Mouse (Mus musculus) lung, postnatal 4 days (tissue): Measurements from ENCODE around the gene Dao.
A peak's percentile ranks its signal among the peaks of the same experiment; 100 is the strongest.

ENCODE experiments used
- DNase-seq, 2 experiments: peaks; one replicate each; pipeline ENCODE4 v3.0.0; 2021

Dao gene

DNA sequence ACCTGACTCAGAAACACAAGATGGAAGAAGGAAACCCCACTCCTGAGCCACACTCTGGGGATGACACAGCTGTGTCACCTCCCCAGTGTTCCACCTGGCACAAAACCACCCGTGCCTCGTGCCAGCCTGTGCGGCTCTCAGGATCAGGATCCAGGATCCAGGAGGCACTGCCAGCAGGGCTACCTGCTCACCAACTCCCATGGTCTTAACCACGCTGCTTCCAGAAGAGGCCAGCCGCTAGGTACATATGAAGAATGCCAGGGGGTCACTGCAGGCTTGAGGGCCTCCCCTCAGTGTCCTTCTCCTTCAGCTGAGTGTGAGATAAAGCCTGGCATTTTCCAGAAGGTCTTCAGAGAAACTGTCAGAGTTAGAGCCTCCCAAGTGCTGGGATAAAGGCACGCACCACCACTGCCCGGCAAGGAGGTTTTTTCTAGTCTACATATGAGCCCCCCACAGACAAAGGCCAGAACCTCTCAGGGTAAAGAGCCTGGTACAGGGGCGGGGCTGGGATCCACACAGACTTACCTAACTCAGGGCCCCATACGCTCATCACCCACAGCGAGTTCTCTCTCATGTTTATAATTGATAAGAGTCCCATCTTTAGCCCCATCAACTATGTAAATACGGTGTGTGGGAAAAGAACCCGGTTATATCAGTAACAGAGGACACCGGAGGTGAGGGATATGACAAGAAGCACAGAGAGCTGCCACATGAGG, 19.3 kb upstream of the Dao start:
- no peak for DNase-seq

DNA sequence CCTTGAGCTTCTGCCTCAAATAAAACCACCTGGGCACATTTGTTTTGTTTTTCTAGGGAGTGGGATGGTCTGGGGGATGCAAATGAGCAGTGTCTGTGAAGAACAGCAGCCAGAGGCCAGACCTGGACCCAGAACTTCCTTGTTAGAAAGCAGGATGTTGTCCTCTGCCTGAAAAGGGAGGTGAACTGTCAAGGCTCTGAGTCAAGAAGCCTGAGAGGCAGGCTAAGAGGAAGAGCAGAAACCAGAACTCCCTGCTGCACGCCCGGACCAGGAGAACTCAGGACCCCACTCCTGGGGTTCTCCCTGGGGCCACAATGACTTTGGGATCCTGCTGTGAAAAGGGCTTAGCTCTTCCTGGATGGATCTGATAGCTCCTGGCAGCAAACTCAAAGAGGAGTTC, 17.8 kb upstream of the Dao start:
- no peak for DNase-seq

DNA sequence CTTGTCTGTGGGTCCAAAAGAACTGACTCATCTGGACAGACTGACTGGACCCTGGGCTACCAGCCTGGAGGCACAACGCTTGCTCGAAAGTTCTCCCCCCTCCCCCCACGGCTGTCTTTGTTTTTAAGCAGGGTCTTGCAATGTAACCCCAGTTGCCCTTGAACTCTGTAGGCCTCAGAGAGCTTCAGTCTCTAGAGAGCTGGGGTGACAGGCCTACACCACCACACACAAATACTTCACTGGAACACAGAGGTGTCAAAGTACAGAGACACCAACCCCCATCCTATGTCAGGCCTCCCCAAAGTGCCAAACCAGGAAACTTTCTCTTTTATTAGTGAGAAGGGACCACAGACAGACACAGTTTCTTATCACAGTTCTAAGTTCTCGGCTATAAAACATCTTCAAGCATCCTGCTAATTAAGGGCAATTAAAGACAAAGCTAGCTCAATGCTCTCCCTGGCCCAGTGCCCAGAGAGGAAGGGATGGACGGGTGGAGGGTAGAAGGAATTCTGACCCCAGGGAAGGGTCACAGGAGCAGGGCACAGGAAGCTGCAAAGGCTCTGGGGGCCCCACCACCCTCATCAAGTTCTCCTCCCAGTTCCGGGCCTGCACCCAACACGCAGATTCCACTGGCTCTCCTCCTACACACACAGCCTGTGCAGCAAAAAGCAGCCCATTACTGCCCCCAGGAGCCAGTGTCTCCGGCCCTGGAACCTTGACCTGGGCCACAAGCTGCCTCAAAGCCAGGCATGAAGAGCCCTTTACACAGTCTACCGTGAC, 17.1 kb upstream of the Dao start:
- peak; percentile 62 to 82 for DNase-seq

DNA sequence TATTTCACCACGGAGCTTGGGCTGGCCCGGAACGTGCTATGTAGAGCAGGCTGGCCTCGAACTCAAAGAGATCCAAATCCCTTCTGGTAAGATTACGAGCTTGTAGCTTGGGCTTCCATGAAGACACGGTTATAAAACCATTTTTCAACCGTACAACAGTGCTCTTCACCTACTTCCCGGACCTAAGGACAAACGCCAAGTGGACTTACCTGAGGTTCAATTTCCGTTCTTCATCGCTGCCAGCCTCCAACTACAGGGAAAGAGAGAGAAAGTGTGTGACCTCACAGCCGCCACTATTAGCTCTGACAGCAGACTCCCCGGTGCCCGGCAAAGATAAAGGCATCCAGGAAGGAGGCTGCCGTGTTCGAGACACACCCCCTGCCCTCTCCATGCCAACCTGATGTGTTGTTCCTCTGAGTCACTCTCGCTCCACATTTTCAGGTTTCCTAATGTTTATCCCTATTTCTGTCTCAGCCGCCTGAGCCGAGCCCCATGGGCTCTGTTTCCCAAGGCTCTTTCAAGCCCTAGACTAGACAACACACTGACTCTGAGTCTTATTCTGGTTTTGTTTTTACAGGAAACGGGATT, 14.0 kb upstream of the Dao start:
- DNase-seq, result peak; percentile 27 to 52

DNA sequence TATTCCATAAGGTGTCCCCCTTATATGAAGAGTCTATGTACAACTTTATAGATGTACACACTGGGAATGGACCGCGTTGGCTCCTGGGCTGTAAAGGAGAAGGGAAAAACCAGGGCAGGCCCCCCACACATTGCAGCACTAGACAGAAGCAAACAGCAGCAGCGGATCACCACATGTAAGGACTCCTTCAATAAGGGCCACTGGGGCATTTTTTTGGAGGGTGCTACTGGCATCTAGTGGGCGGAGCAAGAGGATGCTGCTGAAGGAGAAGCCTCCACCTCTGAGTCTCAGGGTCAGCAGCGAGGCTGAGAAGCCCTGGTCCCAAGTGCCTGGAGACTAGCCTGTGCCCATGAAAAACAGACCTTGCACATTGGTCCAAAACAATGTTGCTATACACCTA, 12.9 kb upstream of the Dao start:
- DNase-seq, result no peak

DNA sequence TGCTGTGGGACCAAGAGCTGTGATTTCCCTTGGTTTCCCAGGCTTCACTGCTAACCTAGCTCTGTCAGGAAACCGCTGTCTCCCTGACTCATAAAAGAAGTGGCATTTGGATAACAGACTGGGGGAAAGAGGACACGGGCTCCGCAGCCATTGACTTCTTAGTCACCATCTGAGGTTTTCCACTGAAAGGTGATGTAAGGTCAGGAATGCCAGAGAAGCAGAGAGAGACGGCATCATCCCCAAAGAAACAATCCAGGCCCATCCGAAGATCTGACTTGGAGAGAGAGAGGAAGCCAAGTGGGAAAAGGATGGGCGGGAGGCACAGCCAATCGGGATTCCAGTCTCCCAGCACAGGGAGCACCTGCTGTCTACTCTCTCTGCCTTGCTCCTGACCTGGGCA, 12.4 kb upstream of the Dao start:
- DNase-seq, result no peak

DNA sequence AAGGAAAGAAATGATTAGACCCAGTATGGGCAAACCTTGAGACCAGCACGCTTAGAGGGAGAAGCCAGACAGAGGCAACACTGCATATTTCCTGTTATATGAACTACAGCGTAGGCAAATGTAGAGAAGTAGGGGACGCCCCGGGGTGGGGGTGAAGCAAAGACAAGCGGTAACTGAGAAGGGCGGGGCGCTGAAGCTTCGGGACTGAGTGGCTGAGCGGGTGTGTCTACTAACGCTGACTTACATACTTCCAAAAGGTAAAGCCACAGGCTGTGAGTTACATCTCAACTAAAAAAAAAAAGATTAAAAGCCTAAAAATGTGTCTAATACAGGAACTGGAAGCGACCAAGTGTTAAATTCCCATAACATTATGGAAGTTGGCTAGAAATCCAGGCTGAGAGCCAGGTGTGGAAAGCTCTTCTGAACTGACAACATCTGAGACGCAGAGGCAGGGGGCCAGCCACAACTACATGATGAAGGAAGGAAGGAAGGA, 11.1 kb upstream of the Dao start:
- DNase-seq, result peak; percentile 80 to 84

DNA sequence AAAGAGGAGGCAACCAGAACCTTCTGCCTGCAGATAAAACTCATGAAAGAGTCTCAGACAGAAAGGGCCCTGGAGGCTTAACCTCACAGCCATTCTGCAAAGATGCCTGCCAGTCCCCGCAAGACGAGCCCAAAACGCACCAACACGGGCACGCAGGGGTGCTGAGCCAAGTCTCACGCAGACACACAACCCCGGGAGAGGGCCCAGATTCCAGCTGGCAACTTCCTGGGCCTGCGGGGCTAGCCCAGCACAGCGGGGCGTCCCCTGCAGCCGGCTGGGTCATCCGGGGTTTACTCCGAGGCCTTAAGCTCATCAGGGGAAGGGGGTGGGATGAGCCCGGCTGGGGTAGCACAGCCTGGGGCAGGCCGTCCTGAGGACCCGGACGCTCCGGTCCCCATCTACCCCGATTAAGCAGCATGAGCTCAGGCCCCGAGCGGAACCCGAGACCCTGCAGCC, 10.4 kb upstream of the Dao start:
- peak; percentile 59 to 72 for DNase-seq

DNA sequence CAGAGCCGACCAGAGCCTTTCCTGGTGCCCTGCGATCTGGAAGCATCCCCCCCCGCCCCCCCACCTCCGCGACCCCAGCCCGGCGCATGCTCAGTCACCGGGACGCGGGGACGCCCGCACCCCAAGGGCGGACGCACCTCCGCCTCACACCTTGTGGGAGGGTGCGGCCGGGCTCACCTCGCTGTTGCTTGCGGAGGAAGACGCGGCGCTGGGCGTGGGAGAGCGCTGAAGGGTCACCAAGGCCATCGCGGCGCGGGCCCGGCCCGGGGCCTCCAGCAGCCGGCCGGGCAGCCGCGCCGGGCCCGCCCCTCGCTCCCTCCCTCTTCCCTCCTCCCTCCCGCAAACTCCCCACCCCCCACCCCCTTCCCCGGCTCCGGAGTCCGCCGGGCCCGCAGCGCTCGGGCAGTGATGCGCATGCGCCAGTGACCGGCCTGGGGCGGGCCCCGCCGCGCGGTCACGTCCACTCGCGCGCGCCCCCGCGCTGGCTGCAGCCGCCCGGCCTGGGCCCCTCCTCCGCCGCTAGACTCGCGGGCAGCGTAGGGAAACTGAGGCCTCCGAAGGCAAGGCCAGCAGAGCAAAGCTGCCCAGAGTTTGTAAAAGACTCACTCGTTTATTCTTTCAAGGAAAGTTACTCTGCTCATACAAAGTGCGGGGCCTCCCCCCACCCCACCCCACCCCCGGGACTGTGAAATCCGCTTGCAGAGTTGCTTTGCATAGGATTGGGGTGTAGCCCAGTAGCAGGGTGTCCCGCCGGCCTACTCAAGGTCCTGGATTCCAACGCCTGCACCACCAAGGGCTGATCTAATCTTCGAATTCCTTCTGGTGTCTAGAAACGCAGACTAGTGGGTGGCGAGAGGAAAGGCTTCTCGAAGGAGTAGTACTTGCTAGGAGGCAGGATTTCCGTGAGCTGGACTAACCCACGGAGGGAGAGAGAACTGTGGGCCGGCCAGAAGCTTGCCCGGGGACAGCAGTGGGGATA, 9.7 kb upstream of the Dao start, which contains the start of gene Ssh1:
Gene Ssh1 (minus strand): TSS at position 408 of the 979 bp plus-strand sequence.
- DNase-seq, result peak; percentile 93 to 96

DNA sequence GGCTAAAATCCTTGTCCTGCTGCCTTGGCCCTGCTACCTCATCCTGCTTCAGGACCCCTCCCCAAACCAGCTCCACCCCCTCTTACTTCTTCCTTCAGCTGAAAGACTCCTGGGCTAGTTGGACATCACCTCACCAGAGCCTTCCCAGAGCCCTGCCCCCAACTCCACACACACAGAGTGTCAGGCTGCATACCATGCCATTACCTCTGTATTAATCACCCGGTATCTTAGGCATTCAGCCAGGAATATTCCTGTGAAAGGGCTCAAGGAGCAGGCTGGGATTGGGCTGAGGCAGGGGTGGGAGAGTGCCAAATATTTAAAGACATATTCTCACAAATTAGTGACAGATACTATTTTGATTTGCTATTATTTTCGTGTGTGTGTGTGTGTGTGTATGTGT, 7.0 kb upstream of the Dao start:
- DNase-seq, result no peak

DNA sequence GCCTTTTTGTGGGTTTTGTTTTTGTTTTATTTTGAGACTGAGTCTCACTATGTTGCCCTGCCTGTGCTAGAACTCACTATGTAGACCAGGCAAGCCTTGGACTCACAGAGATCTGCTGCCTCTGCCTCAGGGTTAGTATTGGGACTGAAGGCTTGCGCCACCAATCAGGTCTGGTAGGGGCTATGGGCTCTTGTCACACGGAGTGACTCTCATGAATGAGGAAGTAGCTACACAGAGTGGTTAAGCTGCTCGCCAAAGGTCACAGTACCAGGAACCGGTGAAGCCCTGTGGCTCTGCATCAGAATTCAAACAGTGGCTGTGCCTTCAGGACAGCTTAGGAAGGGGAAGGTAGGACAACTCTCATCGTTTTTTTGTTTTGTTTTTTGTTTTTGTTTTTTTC, 4.1 kb upstream of the Dao start:
- DNase-seq, result peak; percentile 47 to 52

DNA sequence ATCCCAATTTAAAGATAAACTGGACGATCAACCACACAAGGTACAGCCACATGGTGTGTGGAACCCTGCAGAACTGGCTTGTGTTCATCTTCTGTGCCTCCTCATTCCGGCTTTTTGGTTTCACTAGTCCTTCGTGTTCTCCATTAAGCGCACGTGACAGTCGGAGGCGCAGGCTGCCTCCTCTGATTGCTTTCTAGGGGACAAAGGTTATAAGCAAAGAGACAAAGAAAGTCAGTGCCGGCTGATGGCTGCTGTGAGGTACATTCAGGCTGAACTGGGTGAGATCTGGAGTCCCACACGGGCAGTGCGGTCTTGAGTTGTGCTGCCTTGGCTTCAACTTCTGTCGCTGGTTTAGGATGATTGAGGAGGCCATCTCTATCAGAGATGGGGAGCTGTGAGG, 1.1 kb downstream of the Dao start:
- DNase-seq, result no peak

DNA sequence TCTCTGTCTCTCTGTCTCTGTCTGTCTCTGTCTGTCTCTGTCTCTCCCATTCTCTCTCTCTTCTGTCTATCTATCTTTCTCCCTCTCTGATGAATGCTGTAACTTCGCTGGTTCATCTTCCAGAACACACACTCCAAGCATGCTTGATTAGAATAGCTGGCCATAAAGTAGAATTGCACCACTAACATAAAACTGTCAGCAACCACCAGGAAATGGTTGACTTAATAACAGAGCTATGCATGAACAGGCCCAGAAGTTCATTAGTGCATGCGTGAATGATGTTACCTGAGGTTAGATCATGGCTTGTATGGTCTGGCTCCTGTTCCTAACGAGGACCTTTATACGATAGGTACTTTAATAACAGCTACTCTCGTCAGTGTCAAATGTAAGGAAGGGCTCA, 1.6 kb downstream of the Dao start:
- no peak for DNase-seq

DNA sequence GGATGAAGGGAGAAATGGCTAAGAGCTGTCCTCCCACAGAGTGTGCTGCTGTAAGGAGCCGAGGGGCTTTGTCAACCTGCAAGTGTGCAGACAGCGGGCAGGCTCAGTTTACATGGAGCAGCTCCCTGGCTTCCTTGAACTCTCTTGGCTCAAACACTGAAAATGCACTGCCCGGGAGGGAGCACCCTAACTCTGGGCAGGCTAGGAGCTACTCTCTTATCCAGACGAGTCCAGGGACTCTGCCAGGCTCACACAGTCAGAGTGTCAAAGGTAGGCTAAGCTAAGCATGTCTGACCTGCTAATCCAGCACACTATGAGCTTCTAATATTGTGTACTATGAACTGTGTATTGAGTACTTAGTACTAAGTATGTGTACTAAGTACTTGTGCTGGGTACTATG, 3.5 kb downstream of the Dao start:
- DNase-seq, result no peak

DNA sequence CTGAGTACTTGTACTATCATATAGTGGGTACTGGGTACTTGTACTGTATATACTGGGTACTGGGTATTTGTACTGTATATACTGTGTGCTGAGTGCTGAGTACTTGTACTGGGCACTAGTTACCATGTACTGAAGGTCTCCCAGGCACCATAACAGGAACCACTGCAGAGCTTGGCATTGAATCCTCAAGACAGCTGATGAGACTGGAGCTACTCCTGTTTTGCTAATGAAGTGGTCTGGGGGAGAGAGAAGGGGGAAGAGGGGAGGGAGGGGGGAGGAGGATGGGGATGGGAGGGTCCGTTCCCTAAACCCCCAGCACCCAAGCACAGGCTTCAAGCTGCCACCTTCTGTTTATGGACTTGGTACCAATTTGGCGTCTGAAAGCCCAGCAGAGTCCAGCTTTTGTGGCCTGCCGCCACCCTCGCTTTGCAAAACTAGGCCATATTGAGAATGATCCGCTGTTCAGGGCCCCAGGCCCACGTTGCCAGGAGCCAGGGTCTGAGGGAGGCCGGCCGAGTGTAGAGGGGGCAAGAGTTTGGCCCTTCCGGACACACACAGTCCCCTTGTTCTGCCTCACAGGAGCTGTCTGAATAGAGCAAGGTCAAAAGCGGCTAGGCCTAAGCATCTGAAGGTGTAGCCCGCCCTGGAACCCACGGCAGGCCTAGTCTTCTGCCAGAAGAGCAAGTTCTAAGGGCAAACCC, 4.4 kb downstream of the Dao start:
- DNase-seq, result no peak

DNA sequence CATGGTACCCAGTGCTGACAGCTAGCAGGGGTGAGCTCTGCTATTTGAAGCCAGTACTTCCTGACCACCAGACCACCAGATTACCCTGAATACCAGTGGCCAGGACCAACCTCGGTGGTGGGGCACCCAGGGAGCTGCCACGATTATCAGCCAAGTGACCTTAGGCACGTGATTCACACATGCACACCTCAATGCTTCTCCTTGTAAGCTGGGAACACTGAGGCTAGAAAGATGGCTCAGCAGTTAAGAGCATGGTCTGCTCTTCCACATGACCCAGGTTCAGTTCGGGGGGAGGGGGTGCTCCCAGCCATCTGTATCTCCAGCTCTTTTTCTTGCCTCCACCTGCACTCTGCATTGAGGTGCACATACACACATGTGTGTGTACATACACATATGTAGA, 5.5 kb downstream of the Dao start:
- no peak for DNase-seq

DNA sequence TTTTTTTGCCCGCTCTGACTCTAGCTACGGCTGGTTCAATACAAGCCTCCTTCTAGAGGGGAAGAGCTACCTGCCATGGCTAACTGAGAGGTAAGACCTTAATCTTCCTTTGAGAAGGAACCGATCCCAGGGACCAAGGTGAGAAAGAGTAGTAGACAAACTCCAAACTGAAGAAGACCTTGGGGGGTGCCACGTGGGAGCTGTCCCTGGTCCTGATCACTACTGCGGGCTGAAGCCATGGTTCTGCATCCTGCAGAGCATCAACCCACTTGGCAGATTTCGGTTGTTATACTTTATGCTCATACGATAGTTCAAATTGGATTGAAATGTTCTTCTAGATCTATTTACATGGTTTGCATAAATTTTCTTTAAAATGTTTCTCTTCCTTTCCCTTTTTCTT, 11.6 kb downstream of the Dao start:
- no peak for DNase-seq

DNA sequence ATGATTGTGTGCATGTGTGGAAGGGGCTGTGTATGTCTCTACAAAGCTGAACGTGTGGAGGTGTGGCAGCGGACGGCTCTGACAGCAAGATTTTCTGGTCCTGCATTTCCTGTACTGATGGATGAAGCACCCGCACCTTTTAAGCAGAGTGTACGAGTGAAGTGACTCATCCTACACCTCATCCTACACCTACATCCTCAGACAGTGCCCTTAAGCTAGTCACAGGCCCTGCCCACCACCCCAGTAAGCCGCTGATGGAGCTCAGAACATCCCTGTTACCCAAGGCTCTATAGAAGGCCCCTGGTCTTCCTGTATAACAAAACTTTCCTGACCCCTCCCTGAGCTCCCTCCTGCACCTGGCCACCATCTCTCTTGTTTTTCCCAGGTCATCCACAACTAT, 20.9 kb downstream of the Dao start:
- no peak for DNase-seq

DNA sequence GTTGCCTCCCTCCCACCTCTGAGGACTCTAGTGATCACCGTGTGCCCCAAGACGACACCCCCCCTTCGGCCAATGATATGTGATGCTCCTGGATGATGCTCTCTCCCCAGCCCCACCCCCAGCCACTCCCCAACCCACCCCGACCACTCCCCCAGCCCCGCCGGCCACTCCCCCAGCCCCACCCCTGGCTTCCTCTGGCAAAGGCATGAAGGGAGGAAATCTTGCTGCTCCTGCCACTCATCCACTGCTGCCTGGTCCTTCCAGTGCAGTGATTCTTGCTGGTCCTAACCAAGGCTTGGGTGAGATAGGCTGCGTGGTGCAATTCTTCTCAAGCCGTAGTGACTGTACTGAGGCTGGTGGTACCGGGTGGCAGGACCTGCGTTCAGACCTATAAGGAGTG, 21.4 kb downstream of the Dao start:
- DNase-seq, result no peak

DNA sequence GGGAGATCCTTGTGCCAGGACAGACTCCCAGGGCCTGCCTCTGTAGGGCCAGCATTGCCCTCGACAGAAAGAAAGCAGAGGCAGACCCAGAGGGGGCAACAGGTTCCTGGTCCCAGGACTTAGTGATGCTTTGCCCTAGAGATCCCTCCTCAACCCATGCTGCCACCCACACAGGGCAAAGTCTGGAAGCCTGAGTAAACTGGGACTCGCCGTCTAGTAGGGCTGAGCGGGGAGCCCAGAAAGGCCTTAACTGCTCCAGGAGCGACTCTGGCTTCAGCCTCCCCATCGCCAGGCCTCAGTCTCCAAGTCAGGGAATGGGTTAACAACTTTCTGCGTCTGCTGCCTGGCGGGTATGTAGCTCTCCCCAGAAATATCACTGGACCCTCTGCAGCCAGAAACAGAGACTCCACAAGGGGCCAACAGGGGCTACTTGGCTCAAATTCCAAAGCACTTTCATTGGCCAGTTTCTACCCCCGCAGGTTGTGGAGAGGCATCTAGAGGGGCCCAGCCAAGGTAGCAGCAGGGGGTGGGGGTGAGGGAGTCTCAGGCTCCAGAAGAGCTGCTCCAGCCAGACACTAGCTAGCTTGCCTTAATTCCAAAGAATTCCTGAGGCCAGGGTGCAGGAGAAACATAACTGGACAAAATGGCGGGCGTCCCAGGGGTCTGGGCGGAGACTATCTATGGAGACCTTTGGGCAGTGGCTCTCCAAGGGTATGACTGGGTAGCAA, 23.9 kb downstream of the Dao start:
- no peak for DNase-seq

DNA sequence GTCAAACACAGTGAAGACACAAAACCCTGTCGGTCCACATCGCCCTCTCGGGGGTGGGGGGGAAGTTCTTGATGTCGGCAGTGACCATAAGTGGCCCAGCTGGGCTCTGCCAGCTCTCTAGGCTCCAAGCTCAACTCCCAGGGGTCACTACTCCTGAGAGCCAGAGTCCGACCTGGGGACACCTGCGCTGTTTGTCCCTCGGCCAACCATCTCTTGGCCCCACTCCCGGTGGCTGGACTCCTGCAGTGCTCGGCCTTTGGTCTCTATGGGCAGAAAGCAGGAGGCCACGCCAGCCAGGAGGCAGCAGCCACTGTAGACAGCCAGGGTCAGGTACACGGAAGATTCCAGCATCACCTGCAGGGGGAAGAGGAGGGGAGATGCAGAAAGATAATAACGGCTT, 24.6 kb downstream of the Dao start:
- no peak for DNase-seq
